In the genomic region with DNA sequence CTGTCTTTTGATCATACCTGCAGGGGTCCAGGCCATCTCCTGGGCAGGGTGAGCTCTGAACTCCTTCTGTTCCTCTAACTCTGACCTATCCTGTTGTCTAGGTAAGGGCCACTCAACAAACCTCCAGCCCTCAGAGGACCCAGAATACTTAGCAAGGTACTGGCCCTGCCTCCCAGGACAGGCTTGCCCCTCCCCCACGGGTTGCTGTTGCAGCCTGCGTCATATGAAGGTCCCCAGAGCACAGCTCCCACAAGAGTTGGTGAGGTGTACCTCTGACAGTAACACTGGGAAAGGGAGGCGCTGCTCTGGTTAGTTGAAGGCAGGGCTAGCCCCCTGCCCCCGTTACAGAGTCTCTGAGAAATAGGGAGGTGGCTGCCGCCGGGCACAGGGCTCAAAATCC, we compare ENCODE assay signal across 20 mouse cellular contexts. TPM values are rescaled to one million over a fixed set of nuclear protein-coding genes. Genes with fewer than 3 reads are reported as not detected.
DNase-seq lines count a peak whose midpoint lies in the region; ATAC-seq and TF ChIP-seq lines count a peak whose summit lies in the region.
"Had no signal": no experiment of that assay in that cellular context is flagged by ENCODE, and none has a peak within 500 bp of the region (broad histone marks: within the 10 kb centered on the region; RNA-seq: fewer than 3 reads in every experiment).

No protein-coding gene starts in this region.

- ATAC-seq in forebrain, embryonic 15.5 days (replicated peaks) = no peak
- ATAC-seq in intestine, embryonic 14.5 days (replicated peaks; ENCODE audit: low FRiP score, low TSS enrichment, low read depth) = no peak
- ATAC-seq in intestine, postnatal 0 days = no peak
- ATAC-seq: forebrain, embryonic 13.5 days had no signal

- 0 out of 2 replicates have a peak overlapping the region, but pooled peaks have one; percentile 5 for H3K4me3 ChIP-seq in forebrain, embryonic 10.5 days
- H3K4me3 ChIP-seq in forebrain, embryonic 15.5 days = no peak overlapping the region
- H3K4me3 ChIP-seq in intestine, embryonic 14.5 days (ENCODE audit: low read depth, low read length) = no peak overlapping the region
- H3K4me3 ChIP-seq in intestine, postnatal 0 days (ENCODE audit: low read depth, low read length) = no peak overlapping the region
- H3K4me3 ChIP-seq: forebrain, embryonic 13.5 days had no signal

- H3K4me2 ChIP-seq in forebrain, embryonic 15.5 days (replicated peaks) = no peak overlapping the region
- H3K4me2 ChIP-seq in intestine, embryonic 14.5 days (ENCODE audit: low read length) = no peak overlapping the region
- no peak overlapping the region for H3K4me2 ChIP-seq in intestine, postnatal 0 days (replicated peaks; ENCODE audit: low read depth)

- no peak overlapping the region for H3K9ac ChIP-seq in forebrain, embryonic 15.5 days (replicated peaks)
- H3K9ac ChIP-seq in intestine, embryonic 14.5 days (ENCODE audit: low read length) = no peak overlapping the region
- no peak overlapping the region for H3K9ac ChIP-seq in intestine, postnatal 0 days (ENCODE audit: low read depth, low read length)

- no peak overlapping the region for H3K27ac ChIP-seq in forebrain, embryonic 10.5 days
- no peak overlapping the region for H3K27ac ChIP-seq in forebrain, embryonic 15.5 days (replicated peaks)
- no peak overlapping the region for H3K27ac ChIP-seq in intestine, embryonic 14.5 days (ENCODE audit: low read depth)
- H3K27ac ChIP-seq in intestine, postnatal 0 days (ENCODE audit: low read depth, low read length) = no peak overlapping the region
- H3K27ac ChIP-seq: embryonic facial prominence, embryonic 13.5 days; forebrain, embryonic 13.5 days; macrophage had no signal

- no peak for TF ChIP-seq CTCF in intestine, postnatal 0 days (IDR thresholded peaks at IDR 0.05; ENCODE audit: low read depth)

- peaks cover 30% of the 10 kb centered on the region for H3K4me1 ChIP-seq in forebrain, embryonic 10.5 days
- H3K4me1 ChIP-seq in forebrain, embryonic 15.5 days = peaks cover 11% of the 10 kb centered on the region
- peaks cover 5% of the 10 kb centered on the region; the same call in 1 of the 2 replicates for H3K4me1 ChIP-seq in intestine, embryonic 14.5 days (replicated peaks; ENCODE audit: control insufficient read depth, insufficient read depth, low read length)
- no peaks in the 10 kb centered on the region for H3K4me1 ChIP-seq in intestine, postnatal 0 days (replicated peaks; ENCODE audit: control insufficient read depth, insufficient read depth, low read length)

- H3K36me3 ChIP-seq in forebrain, embryonic 10.5 days (replicated peaks) = peaks cover 29% of the 10 kb centered on the region
- no peaks in the 10 kb centered on the region for H3K36me3 ChIP-seq in forebrain, embryonic 15.5 days
- H3K36me3 ChIP-seq in intestine, embryonic 14.5 days (ENCODE audit: control insufficient read depth, insufficient read depth, low read length) = peaks cover 19% of the 10 kb centered on the region; the same call in 1 of the 2 replicates
- peaks cover 7% of the 10 kb centered on the region; the same call in 1 of the 2 replicates for H3K36me3 ChIP-seq in intestine, postnatal 0 days (ENCODE audit: control insufficient read depth, insufficient read depth)

- no peaks in the 10 kb centered on the region for H3K9me3 ChIP-seq in forebrain, embryonic 10.5 days
- no peaks in the 10 kb centered on the region for H3K9me3 ChIP-seq in forebrain, embryonic 15.5 days
- no peaks in the 10 kb centered on the region for H3K9me3 ChIP-seq in intestine, embryonic 14.5 days (ENCODE audit: control insufficient read depth, low read length)
- no peaks in the 10 kb centered on the region for H3K9me3 ChIP-seq in intestine, postnatal 0 days (ENCODE audit: control insufficient read depth)
- H3K9me3 ChIP-seq: embryonic facial prominence, embryonic 13.5 days; forebrain, embryonic 13.5 days; G1E had no signal

- 6% methylated on average over 6 of the region's 6 CpGs for WGBS in forebrain, embryonic 10.5 days
- WGBS in forebrain, embryonic 15.5 days = 7% methylated on average over 6 of the region's 6 CpGs
- WGBS in intestine, embryonic 14.5 days = 7% methylated on average over 6 of the region's 6 CpGs
- WGBS in intestine, postnatal 0 days = 9% methylated on average over 6 of the region's 6 CpGs

- peaks cover 43% of the 10 kb centered on the region for H3K27me3 ChIP-seq in forebrain, embryonic 10.5 days (ENCODE audit: poor library complexity, severe bottlenecking)
- peaks cover 35% of the 10 kb centered on the region for H3K27me3 ChIP-seq in forebrain, embryonic 15.5 days
- peaks cover 28% of the 10 kb centered on the region for H3K27me3 ChIP-seq in intestine, embryonic 14.5 days (replicated peaks; ENCODE audit: control insufficient read depth, insufficient read depth, low read length)
- H3K27me3 ChIP-seq in intestine, postnatal 0 days (replicated peaks; ENCODE audit: control insufficient read depth, insufficient read depth, low read length) = peaks cover 18% of the 10 kb centered on the region

- no peak for DNase-seq in forebrain, embryonic 10.5 days (ENCODE audit: extremely low spot score, low spot score)
- peak; percentile 54 for DNase-seq in intestine, embryonic 14.5 days (ENCODE audit: low spot score)
- DNase-seq in testis, postnatal 10 days (ENCODE audit: low spot score) = peak; percentile 57
- no peak for DNase-seq in testis, postnatal 14 days (ENCODE audit: low spot score)
- peak; percentile 39 for DNase-seq in retina, embryonic 14.5 days (ENCODE audit: low spot score)
- no peak for DNase-seq in left cerebral cortex, adult 11 months (ENCODE audit: low spot score)
- DNase-seq: adrenal gland, adult 8-10 months; cerebellum, postnatal 10 days; kidney, adult 11 months; kidney, postnatal 36 days; lung, adult 18-20 months; midbrain, embryonic 14.5 days; right cerebral cortex, postnatal 14 days had no signal

RNA-seq across cellular contexts. Expression of gene Gng13, which starts 0.8 kb away (rescaled TPM):
- 0.57 and 0.59 TPM in 2 replicates for polyA plus RNA-seq in forebrain, embryonic 10.5 days (2016; fragmentation: Nextera tagmentation; extraction: Ambion mirVana)
- 1.6 and 1.7 TPM in 2 replicates for polyA plus RNA-seq in forebrain, embryonic 15.5 days (2015; fragmentation: Nextera tagmentation; extraction: Ambion mirVana)
- polyA plus RNA-seq in intestine, embryonic 14.5 days (2014; fragmentation: Nextera tagmentation; extraction: Ambion mirVana) = 2.4 and 2.7 TPM in 2 replicates
- 0.92 and 0.95 TPM in 2 replicates for polyA plus RNA-seq in intestine, postnatal 0 days (2015; fragmentation: Nextera tagmentation; extraction: Ambion mirVana)
- polyA plus RNA-seq: G1E, macrophage had no signal

RNA-seq across cellular contexts. Expression of gene Chtf18, which starts 11.1 kb away (rescaled TPM):
- polyA plus RNA-seq in forebrain, embryonic 10.5 days (2016; fragmentation: Nextera tagmentation; extraction: Ambion mirVana) = 64.0 and 74.5 TPM in 2 replicates
- polyA plus RNA-seq in forebrain, embryonic 15.5 days (2015; fragmentation: Nextera tagmentation; extraction: Ambion mirVana) = 14.5 and 14.8 TPM in 2 replicates
- polyA plus RNA-seq in intestine, embryonic 14.5 days (2014; fragmentation: Nextera tagmentation; extraction: Ambion mirVana) = 22.2 and 23.0 TPM in 2 replicates
- 4.3 and 6.1 TPM in 2 replicates for polyA plus RNA-seq in intestine, postnatal 0 days (2015; fragmentation: Nextera tagmentation; extraction: Ambion mirVana)

RNA-seq across cellular contexts. Expression of gene Rpusd1, which starts 11.3 kb away (rescaled TPM):
- 22.0 and 24.2 TPM in 2 replicates for polyA plus RNA-seq in forebrain, embryonic 10.5 days (2016; fragmentation: Nextera tagmentation; extraction: Ambion mirVana)
- polyA plus RNA-seq in forebrain, embryonic 15.5 days (2015; fragmentation: Nextera tagmentation; extraction: Ambion mirVana) = 24.2 and 26.3 TPM in 2 replicates
- polyA plus RNA-seq in intestine, embryonic 14.5 days (2014; fragmentation: Nextera tagmentation; extraction: Ambion mirVana) = 23.7 and 24.6 TPM in 2 replicates
- polyA plus RNA-seq in intestine, postnatal 0 days (2015; fragmentation: Nextera tagmentation; extraction: Ambion mirVana) = 6.7 and 7.2 TPM in 2 replicates

RNA-seq across cellular contexts. Expression of gene Mslnl, which starts 19.7 kb away (rescaled TPM):
- not detected in 2 replicates for polyA plus RNA-seq in forebrain, embryonic 10.5 days (2016; fragmentation: Nextera tagmentation; extraction: Ambion mirVana)
- polyA plus RNA-seq in forebrain, embryonic 15.5 days (2015; fragmentation: Nextera tagmentation; extraction: Ambion mirVana) = not detected in 2 replicates
- polyA plus RNA-seq in intestine, embryonic 14.5 days (2014; fragmentation: Nextera tagmentation; extraction: Ambion mirVana) = 0.08 TPM in 1 of 2 replicates, not detected in the other
- not detected in 2 replicates for polyA plus RNA-seq in intestine, postnatal 0 days (2015; fragmentation: Nextera tagmentation; extraction: Ambion mirVana)
- polyA plus RNA-seq: embryonic facial prominence, embryonic 13.5 days; forebrain, embryonic 13.5 days; G1E; heart, postnatal 0 days; macrophage; midbrain, embryonic 14.5 days had no signal

RNA-seq across cellular contexts. Expression of gene Msln, which starts 38.0 kb away (rescaled TPM):
- not detected in 2 replicates for polyA plus RNA-seq in forebrain, embryonic 10.5 days (2016; fragmentation: Nextera tagmentation; extraction: Ambion mirVana)
- polyA plus RNA-seq in forebrain, embryonic 15.5 days (2015; fragmentation: Nextera tagmentation; extraction: Ambion mirVana) = 0.31 and 0.72 TPM in 2 replicates
- 10.5 and 12.9 TPM in 2 replicates for polyA plus RNA-seq in intestine, embryonic 14.5 days (2014; fragmentation: Nextera tagmentation; extraction: Ambion mirVana)
- 48.2 and 57.0 TPM in 2 replicates for polyA plus RNA-seq in intestine, postnatal 0 days (2015; fragmentation: Nextera tagmentation; extraction: Ambion mirVana)
- polyA plus RNA-seq: G1E; macrophage; midbrain, embryonic 14.5 days had no signal

Comparison
In these comparisons a context has a peak if more than half of its experiments do, and no peak if none do; other contexts are left out.
1. DNase-seq: peak in intestine, embryonic 14.5 days (single experiment), testis, postnatal 10 days (single experiment) and retina, embryonic 14.5 days (single experiment); none in forebrain, embryonic 10.5 days (single experiment), testis, postnatal 14 days (single experiment) and left cerebral cortex, adult 11 months (single experiment).